Mouse (Mus musculus): ENCODE measurements at regions not wholly inside any gene's neighbourhood (a gene's known extent, or its start where the extent isn't known, plus 50 kb on each side); places are given as distances from the start of the nearest gene placed in this dataset.

GRCm38 (mm10) chr14:15273107-15273506 is 165.7 kb downstream of the Lrrc3b start:
- CTCF ChIA-PET, result no interaction called here

- CTCF ChIA-PET, result no interaction called here
These were observed 166.4 kb downstream of the Lrrc3b start for GRCm38 (mm10) chr14:15272364-15272763.

- CTCF ChIA-PET, result no interaction called here
These were observed 172.5 kb downstream of the Lrrc3b start for GRCm38 (mm10) chr14:15266287-15266686.

- CTCF ChIA-PET, result no interaction called here
These were observed 175.8 kb downstream of the Lrrc3b start for GRCm38 (mm10) chr14:15262996-15263395.

- CTCF ChIA-PET, result no interaction called here
These were observed 183.1 kb downstream of the Lrrc3b start for GRCm38 (mm10) chr14:15255729-15256128.

- CTCF ChIA-PET, result no interaction called here
These were observed 233.2 kb downstream of the Lrrc3b start for GRCm38 (mm10) chr14:15205626-15206025.

- CTCF ChIA-PET, result interaction anchor here (0.6 kb wide), 1 partner anchor 1245 kb away, joined by 3 read pairs; no protein-coding TSS in a partner anchor
These were observed 234.5 kb downstream of the Lrrc3b start for GRCm38 (mm10) chr14:15204284-15204683.
